Mouse (Mus musculus): ENCODE measurements around the gene Pitx1.

DNA sequence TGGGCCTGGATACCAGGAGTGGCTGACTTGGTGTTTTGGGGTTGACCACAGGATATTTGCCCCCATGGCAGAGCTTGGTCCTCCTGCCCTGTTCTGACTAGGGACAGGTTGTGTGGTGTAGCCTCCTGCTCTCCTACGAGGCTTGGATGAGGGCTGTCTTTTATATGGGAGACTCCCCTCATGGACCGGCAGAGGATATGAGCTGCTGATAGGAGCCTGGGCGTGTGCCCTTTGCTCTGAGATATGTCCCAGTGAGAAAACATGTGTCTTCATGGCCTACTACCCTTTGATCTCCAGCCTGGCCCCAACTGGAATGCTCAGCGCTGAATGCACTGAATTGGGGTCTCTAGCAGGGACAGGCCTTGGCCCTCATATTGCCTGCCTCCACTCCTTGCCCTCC, 42.4 kb upstream of the Pitx1 start:
- no peak for TF ChIP-seq CTCF (IDR thresholded peaks at IDR 0.05; ENCODE audit: low read depth)
- TF ChIP-seq EP300 (IDR thresholded peaks at IDR 0.05; ENCODE audit: low read depth): no peak
